Mouse (Mus musculus): ENCODE data around the gene Fgfr2.

The Fgfr2 gene

DNA sequence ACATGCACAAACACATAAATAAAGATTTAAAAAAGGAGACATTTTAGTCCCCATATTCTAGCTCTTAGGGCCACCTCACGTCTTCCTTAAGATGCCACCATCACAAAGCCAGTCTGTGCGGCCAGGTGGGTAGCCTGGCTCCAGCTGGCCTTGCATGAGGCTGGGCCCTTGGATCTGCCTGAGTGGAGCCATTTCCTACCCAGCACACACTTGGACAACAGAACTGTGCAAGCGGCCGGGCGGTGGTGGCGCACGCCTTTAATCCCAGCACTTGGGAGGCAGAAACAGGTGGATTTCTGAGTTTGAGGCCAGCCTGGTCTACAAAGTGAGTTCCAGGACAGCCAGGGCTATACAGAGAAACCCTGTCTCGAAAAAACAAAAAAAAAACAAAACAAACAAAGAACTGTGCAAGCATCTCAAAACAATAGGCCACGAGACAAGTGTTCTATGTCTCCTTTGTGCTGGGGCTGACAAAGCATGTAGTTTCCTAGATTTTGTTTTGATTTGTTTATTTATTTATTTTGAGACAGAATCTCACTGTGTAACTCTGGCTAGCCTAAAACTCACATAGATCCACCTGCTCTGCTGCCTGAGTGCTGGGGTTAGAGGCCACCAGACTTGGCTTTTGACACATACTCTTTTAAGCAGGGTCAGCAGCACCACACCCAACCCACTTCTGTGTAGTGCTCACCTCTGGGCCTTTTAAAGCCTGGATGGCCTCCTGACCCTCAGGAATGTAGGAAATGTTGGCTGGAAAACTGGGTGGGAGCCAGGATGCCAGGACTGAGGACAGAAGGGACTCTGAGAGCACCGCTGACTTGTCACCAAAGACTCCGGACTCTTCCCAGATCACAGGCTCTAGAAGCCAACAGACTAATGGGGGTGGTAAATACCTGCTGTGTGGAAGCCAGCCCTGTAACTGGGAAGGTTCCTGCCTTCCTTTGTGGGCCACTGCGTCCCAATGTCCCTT, 400.5 kb downstream of the Fgfr2 start:
- no peak for DNase-seq (ENCODE audit: low read depth)

DNA sequence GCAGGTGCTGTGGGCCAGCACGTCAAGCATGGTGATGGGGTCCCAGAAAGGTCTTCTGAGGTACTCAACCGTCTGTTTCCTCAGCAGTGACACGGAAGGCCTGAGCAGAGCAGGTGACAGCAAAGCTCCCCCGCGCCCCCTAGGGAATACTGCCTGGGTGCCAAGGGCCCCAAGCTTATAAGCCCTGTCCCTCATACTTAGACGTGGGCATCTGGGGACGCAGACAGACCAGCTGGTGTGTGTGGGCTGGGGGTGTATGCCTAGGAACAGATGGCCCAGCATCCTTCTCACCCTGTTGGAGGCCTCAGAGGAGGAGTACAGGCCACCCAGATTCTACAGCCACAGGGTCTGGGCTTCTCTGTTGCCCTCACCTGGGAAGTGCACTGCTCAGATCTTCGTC, 402.6 kb downstream of the Fgfr2 start:
- DNase-seq (ENCODE audit: low read depth), result no peak

- no peak for DNase-seq (ENCODE audit: low read depth)
Measured at GRCm38 (mm10) chr7:132719570-132719969, 403.6 kb downstream of the Fgfr2 start.

- no peak for DNase-seq (ENCODE audit: low read depth)
Measured at GRCm38 (mm10) chr7:132715259-132715658, 407.9 kb downstream of the Fgfr2 start.

- peak; percentile 76 for DNase-seq (ENCODE audit: low read depth)
Measured at GRCm38 (mm10) chr7:132714236-132714923, 408.8 kb downstream of the Fgfr2 start.

DNA sequence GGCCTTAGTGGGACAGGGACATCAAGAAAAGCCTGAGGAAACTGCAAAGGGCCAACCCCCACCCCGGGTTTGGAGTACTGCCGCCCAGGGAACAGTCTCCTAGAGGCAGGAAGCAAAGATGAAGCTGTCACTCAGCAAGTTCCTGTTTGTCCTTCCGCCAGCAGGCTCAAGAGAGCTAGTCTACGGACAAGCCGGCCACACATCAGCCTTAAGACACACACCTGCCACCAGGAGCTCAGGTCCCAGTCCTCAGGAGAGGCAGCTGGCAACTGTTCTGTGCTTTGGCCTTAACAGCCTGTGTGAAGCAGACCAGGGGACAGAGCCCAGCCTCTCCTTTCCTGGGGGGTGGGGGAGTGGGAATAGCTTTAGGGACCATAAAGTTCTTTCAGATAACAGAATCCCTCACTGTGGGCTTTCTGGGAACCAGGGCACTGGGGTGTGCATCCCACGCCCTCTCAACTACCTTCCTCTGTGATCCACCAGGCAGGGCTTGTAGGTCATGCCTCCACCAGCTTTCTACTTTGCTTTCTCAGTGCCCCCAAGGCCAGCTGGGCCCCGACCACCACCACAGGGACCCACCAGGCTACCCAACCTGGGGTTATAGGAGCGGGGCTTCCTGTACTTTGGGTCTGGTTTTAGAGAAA, 409.5 kb downstream of the Fgfr2 start:
- DNase-seq (ENCODE audit: low read depth), result no peak

- no peak for DNase-seq (ENCODE audit: low read depth)
Measured at GRCm38 (mm10) chr7:132712956-132713355, 410.2 kb downstream of the Fgfr2 start.

- no peak for DNase-seq (ENCODE audit: low read depth)
Measured at GRCm38 (mm10) chr7:132712044-132712708, 411.0 kb downstream of the Fgfr2 start.

DNA sequence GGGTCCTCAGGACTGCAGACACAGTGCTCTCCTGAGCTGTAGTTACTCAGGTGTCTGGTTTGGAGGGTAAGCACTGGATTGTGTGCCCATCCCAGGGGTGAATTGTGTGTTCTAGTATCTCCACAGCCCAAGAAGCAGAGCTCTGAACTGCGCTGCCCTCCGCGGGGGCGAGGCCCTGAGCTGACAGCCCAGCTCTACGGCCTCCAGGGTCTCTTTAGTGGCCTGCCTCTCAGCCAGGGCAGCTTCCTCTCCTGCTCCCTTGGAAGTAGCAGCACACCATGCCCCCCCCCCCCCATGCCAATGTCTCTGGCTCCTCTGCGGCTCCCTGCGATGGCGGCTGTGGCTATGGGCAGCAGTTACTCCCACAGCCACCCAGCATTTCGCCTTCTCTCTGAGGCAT, 411.6 kb downstream of the Fgfr2 start:
- DNase-seq (ENCODE audit: low read depth), result no peak

- no peak for DNase-seq (ENCODE audit: low read depth)
Measured at GRCm38 (mm10) chr7:132705130-132705529, 418.0 kb downstream of the Fgfr2 start.

DNA sequence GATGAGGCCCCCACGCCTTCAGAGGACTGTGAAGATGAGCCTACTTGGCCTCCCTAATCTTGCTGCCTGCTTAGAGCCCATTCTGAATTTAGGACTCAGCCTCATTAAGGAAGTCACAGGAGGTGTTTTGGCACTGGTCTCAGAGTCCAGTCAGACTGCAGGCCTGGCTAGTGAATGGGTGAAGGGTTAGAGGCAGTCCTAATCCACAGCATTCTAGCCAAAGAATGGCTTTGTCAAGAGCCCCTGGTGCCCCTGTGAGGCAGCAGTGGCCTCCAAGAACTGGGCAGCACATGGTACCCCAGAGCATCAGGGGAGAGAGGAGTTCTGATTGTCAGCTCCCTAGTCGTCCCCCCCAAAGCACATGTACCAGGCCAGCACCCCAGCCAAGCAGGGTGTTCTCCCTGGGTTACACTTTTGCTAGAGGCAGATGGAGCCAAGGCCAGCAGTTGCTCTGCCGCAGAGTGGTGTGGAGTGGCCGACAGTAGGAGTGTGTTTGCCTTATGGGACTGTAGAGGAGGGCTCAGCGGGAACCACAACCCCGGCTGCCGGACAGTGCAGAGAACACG, 418.8 kb downstream of the Fgfr2 start:
- no peak for DNase-seq (ENCODE audit: low read depth)

GRCm38 (mm10) chr7:132703515-132704309, 419.4 kb downstream of the Fgfr2 start:
- DNase-seq (ENCODE audit: low read depth), result no peak

GRCm38 (mm10) chr7:132702492-132703070, 420.6 kb downstream of the Fgfr2 start:
- no peak for DNase-seq (ENCODE audit: low read depth)

DNA sequence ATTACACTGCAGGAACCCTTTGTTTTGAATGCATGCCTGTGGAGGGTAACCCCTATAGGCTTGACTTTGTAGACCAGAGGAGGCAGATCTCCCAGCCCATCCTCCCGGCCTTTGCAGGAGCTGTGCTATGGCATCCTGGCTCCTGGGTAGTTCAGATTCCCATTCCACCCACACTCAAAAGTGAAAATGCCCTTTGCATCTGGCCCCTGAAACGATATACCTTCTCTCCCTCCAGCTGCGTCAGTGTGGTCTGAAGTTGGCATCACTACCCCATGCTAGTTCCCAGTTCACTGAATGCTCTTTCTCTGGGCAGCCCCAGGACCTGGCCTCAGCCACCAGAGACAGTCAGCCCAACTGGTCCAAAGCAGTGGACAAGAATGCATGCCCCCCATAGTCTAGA, 421.1 kb downstream of the Fgfr2 start:
- no peak for DNase-seq (ENCODE audit: low read depth)

DNA sequence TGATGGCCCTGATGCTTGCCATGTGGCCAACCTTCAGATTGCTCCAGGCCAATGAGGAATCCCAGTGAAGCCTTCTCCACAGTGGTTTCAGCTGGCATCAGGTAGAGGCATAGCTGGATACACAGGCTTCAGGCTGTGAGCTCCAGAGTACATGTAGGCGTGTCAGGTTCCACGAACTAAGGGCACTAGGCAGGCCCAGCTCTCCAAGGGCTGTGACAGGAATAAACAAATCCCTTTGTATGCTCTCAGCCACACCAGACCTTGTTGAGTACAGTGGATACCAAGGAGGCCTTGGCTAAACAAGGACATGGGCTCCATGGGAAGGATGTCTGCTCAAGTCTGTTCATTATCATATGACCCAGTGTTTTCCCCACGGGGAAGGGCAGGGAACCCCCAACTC, 421.7 kb downstream of the Fgfr2 start:
- DNase-seq (ENCODE audit: low read depth), result no peak

DNA sequence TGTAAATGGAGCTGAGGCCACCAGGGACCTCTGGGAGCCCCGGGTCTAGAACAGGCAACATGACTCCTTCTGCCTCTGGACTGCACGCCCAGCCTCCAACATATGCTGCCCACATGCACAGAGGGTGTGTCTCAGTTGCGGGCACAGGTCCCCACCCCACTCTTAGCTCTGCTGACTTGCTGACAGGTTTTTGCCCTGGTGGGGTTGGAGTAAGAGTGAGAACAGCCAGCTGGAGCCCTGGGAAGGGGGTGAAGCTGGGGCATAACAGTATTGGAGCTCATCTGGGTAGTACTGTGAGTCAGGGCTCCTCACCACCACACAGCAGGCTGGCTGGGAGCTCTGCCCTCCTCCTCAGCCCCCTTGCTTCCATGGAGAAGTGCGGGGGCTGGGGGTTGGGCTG, 423.0 kb downstream of the Fgfr2 start:
- DNase-seq (ENCODE audit: low read depth), result peak; percentile 81

GRCm38 (mm10) chr7:132699639-132700038, 423.5 kb downstream of the Fgfr2 start:
- DNase-seq (ENCODE audit: low read depth), result no peak

DNA sequence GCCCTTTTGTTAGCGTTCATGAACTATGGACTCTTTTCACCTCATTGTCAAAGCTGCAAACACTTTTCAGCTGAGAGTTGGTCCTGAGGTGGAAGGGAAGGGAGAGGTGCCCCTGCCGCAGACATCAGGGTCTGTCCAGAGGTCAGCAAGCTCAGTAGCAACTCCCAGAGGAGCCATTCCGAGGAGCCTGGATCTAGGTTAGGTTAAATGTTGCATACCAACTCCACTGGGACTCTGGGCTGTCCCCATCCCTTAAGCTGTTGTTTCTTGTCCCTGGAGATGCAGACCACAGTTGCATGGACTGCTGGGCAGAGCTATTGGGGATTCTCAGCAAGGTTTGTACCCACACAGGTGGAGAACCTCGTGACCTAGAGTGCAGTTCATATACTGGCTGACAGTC, 424.0 kb downstream of the Fgfr2 start:
- no peak for DNase-seq (ENCODE audit: low read depth)

DNA sequence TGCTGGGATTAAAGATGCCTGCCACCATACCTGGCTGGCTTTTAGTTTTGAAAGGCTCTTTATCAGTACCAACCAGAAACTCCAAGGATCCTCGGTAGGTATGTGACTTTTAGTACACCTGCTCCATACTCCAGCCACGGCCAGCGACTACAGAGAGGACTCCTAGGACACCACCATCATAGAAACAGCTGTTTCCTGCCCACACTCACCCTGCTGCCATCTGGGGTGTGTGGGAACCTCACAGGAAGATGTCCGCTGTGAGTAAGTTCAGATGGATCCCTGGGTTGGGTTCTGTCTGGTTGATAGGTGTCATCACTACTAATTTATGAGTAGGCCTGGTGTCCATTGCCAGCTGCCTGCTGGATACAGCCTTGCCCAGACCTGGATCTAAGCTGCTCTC, 424.4 kb downstream of the Fgfr2 start:
- no peak for DNase-seq (ENCODE audit: low read depth)

- DNase-seq (ENCODE audit: low read depth), result no peak
Measured at GRCm38 (mm10) chr7:132697258-132697796, 425.8 kb downstream of the Fgfr2 start.

Measured in fibroblast of lung, adult 2 months (primary cell).